Mouse (Mus musculus): Measurements from ENCODE around the gene Aldh9a1.

Gene Aldh9a1

DNA sequence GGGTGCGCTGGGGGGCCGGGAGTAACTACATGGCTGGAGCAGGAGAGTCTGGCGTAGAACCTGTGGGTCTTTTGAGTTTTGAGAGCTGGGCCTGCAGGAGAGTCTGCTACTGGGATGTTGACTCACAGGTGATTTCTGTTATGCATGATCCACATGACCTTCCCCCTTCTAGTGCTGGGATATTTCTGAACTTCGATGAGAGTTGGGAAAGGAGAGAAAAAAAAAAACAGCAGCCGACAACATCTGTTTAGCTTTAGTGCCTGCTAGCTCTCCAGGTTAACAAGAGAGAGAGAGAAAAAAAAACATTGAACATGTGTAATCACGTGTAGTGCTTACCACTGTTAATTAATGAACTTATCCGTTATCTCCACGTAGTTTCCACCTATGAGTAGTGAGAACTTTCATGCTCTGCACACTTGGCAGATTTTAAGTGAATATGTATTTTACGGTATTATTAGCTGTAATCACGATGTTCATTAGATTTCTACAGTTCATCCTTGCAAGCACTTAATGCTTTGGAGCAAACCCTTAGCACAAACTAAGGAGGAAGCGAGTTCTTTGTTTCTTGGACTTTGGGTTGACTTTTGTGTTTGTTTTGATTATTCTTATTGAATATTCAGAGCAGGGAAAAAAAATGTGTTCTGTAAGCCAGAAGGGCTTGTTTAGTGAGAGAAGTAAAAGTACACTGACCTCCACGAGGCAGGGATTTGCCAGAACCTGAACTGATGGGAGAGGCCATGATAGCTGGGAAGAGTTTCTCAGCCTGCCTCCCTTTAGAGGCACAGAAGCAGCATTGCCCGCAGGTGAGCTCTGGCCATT, 1.0 kb downstream of the Aldh9a1 start:
- no peak for DNase-seq (ENCODE audit: low read depth, low spot score)

DNA sequence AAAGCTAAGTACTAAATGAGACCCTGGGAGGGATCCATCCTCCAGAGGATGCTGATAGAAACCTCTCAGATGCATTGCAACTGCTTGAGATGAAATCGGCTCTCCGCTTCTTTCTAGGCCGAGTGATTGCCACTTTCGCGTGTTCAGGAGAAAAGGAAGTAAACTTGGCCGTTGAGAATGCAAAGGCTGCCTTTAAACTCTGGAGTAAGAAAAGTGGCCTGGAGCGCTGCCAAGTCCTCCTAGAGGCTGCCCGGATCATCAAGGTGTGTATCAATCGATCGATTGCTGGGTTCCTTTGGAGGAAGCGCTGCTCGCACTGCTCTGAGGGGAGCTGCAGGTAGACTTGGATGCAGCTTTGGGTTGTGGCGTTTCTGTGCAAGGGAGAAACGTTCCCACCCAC, 2.6 kb downstream of the Aldh9a1 start:
- DNase-seq (ENCODE audit: low read depth, low spot score), result no peak

DNA sequence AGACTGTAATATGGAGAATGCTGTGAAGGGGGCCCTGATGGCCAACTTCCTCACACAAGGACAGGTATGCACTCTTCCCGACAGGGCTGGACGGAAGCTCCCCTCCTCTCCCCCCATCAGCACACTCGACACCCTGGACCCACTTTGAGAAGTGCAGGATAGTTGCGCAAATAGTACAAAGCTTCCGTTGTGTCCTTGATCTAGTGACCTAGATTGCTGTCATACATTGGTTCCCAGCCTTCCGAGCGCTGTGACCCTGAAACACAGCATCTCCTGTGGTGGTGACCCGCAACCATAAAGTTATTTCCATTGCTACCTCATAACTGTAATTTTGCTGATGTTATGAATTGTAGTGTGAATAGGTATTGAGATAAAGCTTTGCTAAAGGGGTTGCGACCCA, 7.6 kb downstream of the Aldh9a1 start:
- no peak for DNase-seq (ENCODE audit: low read depth, low spot score)

DNA sequence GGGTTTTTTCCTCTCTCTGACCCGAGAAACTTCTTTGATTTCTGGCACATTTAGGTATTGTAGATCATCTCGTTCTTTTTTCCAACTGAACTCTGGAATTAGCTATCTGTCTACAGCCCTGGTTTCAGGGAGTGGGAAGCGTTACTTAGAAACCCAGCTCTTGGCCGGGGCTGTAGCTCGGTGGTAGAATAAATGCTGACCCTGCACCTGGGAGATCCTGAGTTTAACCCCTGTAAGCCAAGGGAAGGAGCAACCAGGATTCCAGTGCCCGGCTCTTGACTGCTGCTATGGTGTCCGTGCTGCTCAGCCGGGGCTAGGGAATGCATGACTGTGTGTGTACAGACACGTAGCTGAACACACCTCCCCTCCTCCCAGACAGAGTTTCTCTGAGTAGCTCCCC, 8.9 kb downstream of the Aldh9a1 start:
- DNase-seq (ENCODE audit: low read depth, low spot score), result no peak

DNA sequence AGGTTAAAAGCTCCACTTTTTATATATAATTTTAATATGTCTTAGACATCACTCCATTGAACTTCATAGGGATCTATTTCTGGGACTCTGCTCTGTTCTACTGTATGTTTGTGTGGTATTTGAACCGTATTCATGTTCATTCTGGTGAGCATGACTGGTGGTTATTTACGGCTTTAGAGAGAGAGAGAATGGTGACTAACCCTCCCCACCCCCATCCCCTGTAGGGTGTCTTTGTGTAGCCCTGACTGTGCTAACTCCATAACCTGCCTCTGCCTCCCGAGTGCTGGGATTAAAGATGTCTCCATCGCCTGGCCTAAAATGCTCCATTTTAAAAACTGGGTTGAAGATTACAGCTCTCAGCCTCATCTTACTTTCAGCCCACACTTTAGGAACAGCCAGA, 10.5 kb downstream of the Aldh9a1 start:
- no peak for DNase-seq (ENCODE audit: low read depth, low spot score)

DNA sequence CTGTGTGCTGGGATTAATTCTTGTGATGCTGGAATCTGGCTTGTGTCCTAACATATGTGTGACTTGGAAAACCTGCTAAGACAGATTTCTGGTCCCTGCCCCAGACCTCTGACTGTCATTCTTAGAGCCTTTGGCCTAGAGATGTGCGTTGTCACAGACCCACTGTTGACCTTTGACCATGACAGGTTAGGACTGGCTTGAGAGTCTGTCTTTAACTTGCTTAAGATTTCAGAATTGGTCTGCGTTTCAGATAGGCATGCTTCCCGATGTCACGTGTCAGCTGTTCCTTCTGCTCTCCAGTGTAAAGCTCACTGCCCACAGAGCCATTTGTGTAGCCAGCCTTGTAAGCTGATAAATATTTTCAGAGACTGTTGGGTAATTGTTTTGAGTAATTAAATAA, 13.0 kb downstream of the Aldh9a1 start:
- no peak for DNase-seq (ENCODE audit: low read depth, low spot score)

DNA sequence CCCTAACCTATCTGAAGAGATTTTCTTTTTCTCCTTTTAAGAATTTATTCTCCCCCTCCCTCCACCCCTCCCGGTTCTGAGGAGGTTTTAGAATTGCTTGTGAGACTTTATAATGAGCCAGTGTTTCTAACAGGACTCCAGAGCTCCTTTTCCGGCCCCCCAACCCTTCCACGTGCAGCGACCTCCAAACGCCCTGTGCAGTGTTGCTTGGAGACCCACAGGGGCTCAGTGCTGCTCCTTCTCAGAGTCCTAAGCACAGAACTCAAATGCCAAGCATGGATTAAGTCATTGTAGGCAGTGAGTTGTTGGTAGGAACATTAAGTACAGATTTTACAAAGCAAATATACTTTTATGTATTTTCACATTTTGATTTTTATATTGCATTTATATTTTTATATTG, 13.5 kb downstream of the Aldh9a1 start:
- no peak for DNase-seq (ENCODE audit: low read depth, low spot score)

DNA sequence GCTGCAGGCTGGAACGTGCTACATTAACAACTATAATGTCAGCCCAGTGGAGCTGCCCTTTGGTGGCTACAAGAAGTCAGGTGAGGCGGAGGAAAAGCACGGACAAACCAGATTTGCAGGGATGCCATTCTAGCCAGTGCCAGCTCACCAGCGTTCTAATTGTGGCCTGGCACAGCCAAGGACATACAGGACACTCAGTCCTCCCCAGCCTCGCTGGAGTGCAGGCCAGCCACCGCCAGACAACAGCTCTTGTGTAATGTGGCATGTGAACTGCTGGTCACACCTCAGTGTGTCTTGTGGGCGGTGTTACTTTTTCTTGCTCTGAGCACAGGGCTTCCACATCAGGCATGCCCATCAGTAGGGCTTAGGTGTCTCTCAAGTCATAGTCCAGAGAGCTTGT, 16.0 kb downstream of the Aldh9a1 start:
- DNase-seq (ENCODE audit: low read depth, low spot score), result no peak

DNA sequence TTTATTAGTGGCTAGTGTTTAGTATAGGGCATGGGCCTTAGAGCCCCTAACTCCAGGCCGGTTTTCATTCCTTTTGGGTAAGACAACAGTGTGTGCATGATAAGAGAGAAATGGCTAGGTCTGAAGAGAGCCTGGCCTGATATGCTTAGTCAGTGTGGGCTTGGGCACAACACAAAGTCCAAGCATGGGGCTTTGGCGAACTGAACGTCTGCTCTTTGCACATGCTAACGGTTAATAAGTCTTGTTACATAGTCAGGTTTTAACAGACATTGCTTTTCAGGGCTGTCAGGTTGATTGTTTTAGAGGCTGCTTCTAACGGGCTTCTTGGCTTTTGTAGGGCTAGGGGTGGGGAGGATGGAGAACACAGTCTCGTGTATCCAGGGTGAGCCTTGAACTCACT, 16.8 kb downstream of the Aldh9a1 start:
- DNase-seq (ENCODE audit: low read depth, low spot score), result no peak

DNA sequence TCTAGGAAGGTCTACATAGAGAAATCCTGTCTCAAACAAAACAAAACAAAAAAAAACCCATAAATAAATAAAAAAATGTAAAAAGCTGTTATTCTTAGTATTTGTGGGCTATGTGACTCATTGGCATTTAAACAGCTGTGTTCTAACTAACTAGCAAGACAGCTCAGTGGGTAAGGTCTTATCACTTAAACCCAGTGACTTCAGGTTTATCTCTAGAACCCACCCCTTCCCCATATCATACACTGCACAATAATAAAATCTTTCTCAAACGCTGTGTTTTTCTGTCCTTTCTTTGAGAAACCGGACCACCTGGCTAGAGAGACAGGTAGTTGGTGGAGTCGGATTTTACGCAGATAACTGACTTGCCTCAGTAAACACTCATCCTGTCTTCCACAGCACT, 18.2 kb downstream of the Aldh9a1 start:
- DNase-seq (ENCODE audit: low read depth, low spot score), result no peak

DNA sequence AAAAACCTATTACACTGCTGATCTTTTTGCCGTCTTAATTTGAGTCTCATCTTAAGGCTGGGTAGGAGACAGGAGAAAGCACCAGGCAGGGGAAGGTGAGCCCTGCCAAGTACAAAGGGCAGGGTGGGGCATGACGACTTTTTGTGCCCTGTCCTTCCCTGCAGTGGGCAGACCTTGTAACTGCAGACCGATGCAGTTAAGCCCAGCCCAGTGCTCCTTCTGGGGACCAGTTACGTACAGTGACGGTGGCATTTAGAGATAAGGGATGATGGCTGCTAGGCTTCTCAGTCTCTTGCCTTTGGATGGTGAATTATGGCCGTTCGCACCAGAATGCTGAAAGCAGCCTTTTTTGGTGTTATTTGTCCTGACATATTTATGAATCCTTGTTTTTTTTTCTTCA, 18.7 kb downstream of the Aldh9a1 start:
- no peak for DNase-seq (ENCODE audit: low read depth, low spot score)

DNA sequence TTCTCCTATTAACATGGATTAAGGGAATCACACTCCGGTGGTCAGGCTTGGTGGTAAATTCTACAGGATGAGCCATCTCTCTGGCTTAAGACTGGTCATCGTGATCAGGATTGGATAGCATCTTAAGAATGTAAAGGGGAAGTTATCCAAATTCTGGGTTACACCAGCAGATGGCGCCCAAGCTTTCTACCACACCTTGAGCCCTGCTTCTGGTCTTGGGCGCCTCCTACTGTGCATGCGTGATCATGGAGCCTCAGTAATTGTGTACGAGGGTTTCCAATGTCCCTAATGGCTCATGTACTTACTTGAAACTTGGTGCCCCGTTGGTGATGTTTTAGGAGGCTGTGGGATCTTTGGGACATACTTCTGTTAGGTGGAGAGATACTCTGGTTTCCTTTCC, 20.1 kb downstream of the Aldh9a1 start:
- DNase-seq (ENCODE audit: low read depth, low spot score), result peak; percentile 91

DNA sequence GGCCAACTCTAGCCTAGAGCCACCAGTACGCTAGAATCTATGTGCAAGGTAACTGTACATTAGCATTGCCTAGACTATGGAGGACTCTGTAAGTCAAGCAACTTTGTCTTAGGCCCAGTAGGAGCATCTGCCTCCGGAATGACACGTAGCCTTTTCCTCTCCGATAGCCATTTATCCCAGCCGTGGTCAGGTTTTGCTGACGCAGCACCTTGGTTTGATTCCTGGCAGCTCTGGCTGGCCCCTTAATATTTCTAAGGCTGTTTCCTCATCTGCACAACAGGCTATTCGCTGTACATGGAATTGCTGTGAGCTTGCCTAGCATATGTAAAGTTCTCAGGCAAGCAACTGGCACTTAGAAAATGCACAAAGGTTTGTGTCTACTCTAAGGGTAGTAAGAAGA, 22.9 kb downstream of the Aldh9a1 start:
- DNase-seq (ENCODE audit: low read depth, low spot score), result no peak

DNA sequence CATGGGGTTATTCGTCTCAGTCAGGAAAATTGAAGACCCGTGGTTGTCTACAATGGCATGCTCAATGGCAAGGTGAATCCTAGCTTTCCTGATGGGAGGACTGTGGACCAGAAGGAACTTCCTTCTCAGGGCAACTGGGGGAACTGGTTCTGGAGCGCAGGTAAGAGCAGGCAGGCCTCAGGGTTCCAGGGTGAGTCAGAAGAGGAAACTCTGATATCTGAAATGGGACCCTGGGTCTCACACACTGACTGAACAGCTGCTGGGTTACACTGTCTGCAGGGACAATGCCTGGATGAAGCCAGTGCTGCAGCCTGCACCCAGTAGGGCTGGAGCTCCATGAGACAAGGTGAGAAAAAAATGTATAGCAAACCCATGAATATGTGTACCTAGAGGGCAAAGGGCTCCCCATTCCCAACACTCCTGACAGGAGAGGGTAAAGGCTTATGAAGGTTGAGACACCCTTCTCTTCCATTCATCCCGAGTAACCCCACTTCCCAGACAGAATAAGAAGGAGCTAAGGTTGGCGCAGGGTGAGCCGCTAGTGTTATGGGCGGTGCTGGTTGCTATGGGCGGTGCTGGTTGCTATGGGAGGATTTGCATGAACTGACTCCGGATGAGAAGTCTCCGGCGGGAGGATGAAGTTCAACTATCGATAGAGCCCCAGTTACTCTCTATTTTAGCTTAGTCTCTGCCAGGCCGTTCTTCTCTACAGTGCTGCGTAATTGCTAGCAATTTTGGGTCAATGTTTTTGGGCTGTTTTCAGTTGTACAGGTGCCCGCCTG, 24.4 kb downstream of the Aldh9a1 start:
- DNase-seq (ENCODE audit: low read depth, low spot score), result peak; percentile 66

DNA sequence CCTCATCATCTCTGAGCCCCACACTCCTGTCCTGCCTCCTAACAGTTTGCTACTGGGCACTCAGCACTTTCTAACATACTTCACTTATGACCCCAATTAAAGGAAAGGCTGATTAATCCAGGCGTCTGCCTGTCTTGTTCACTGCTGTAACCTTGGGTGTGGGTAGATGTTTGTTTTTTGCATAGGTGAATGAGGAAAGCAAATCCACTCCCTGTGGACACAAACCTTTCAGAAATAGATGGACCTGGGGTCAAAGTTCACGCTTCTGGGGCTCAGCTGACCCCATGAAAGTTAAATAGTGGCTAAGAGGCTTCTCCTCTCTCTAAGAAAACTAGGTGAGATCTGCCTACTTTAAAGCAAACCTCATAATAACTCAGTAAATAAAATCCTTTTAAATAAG, 25.2 kb downstream of the Aldh9a1 start:
- DNase-seq (ENCODE audit: low read depth, low spot score), result no peak

DNA sequence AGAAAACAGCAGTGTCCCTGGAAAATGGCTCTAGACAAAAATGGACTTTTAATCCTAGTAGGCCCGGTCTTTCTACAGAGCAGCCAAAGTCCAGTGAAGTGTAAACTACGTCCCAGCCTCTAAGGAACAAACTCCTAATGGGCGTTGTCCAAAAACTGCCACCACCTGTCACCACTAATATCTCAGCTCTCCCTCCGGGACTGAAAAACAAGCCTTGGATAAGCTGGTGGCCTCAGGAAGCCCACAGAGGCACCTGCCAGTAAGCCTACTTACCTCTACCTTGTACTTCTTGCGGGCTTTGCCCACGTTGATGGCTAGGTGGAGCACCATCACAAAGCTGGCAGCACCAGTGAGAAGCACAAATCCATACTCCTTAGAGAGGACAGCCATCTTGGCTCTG, 28.2 kb downstream of the Aldh9a1 start:
- no peak for DNase-seq (ENCODE audit: low read depth, low spot score)

DNA sequence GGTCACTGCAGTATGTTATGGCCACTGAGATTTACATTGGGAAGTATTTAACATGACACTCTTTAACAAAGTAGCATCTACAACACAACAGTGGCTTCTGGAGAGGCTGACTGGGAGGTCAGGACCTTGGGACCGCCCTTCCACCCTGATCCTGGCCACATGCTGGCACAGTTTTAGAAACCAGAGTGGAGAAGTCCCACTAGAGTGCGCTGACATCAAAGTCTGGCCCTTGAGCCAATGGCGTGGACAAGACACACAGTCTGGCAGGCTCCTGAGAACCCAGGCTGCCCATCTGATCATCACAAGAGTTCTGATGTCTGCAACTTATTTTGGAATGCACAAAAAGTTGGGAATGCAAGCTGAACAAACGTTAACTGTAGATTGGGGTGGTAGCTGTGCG, 30.0 kb downstream of the Aldh9a1 start:
- no peak for DNase-seq (ENCODE audit: low read depth, low spot score)

DNA sequence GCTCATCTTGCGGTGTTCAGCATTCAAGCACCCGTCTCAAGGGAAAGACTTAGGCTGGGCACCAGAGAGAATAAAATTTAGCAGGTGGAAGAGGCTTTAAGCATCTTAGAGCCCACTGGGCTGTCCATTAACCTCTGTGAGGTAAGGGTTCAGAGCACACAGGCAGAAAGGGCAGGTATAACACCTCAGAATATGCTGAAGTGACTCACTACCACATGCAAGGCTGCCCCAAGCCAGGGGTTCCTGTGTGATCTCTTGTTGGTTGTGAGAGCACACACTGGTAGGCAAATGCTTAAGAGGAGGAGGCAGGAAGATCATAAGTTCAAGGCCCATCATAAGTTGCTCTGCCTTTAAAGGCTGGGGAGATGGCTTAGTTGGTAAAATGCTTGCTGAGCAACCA, 30.4 kb downstream of the Aldh9a1 start:
- no peak for DNase-seq (ENCODE audit: low read depth, low spot score)

DNA sequence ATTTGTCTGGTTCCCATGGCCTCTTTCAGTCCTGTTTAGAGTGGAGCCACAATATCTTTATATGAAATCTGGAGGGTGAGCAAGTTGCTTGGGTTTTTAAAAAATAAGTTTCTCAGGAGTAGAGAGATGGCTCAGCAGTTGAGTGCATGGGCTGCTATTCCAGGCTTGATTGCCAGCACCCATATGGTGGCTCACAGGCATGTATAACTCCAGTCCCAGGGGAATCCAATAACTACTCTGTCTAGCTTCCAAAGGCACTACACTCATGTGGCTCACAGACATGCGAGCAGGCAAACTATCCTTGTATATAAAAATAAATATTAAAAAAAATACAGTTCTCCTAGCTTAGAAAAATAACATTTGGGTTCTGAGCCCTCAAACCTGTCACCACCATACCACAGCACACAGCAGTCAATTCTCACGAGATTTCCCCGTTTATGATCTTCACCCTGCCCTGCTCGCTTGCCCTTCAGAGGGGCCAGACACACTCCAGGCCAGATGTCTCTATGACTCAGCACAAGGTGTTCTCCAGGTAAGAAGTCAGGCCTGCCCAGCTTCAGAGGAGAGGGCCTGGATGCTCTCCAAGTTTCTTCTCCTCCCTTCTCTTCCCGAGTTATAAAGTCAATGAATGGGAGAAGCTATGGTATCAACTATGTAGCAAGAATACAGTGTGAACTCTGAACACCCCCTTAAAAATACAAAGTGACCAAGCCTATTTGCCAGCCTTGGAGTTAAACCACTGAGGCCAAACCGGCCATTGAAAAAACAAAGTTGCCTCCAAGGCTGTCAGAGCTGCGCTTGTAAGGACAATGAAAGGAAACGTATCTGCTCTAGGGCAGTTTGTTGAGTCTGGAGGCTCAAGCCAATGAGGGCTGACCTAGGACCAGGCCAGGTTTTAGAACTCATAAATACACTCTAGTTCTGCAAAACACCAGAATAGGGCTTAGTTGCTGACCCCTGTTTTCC, 31.5 kb downstream of the Aldh9a1 start:
- no peak for DNase-seq (ENCODE audit: low read depth, low spot score)

DNA sequence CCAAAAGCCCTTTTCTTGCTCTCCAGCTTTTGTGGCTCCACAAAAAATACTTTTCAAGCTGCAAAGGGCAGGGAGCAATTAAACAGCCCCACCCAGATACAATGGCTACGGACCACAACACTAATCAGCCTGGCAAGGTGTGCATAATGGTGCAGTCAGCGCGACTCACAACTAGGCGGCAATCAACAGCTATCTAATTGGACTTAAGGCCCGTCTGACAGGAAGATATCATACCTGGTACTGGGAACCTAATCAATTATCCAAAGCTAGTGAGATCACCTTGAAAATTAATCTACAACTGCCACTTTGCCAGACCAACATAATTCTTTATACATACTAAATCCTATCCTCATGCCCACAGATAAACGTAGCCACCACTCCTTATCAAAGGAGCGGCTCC, 32.5 kb downstream of the Aldh9a1 start:
- no peak for DNase-seq (ENCODE audit: low read depth, low spot score)

DNA sequence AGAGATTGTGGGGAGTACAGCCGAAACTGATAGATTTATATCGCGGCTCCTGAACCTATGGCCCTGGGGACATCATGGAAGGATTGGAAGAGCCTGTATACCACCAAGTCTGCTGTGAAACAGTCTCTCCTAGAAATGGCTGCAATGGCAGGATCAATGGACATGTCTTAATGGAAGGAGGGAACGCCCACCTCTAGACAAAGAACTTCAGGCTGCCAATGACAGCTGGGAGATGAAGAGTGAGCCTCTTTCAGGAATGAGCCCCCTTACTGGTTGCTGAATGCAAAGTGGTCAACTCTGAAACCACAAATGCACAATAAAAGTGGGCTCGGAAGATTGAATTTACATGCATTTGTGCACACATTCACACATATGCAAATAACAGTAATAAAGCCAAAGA, 33.0 kb downstream of the Aldh9a1 start:
- DNase-seq (ENCODE audit: low read depth, low spot score), result no peak

DNA sequence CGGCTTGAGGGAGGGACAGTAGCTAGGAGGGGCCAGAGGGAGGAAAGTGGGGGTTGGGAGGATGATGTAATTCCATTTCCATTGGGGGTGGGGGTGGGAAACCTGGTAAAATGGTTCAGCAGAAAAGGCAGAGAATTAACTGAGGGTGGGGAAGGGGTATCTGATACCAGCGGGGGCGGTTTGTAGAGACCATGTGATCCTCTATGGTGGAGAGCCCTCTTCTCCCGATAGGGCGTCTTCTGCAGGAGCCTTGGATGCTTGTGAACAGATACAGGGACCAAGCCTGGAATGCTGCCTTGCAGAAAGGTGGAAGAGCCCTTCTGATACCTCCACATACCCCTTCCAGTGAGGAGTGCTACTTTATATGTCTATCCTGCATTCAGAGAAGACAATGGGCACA, 33.4 kb downstream of the Aldh9a1 start:
- no peak for DNase-seq (ENCODE audit: low read depth, low spot score)
